Mouse (Mus musculus) retina, postnatal 1 day (tissue): ENCODE results near the gene Zfp865.
"Not testable (repeated sequence)": the region's sequence is repeated elsewhere in the genome, so short reads cannot be mapped to it uniquely, and the experiment has no call there.

ENCODE experiments used
- DNase-seq: peaks from one replicate; pipeline ENCODE4 v3.0.0-alpha.2; 2012

Zfp865 gene

GRCm38 (mm10) chr7:5016057-5016456 lies 4.1 kb upstream of the Zfp865 start:
- no peak for DNase-seq

GRCm38 (mm10) chr7:5016920-5017319 lies 3.3 kb upstream of the Zfp865 start:
- no peak for DNase-seq

GRCm38 (mm10) chr7:5017352-5017751 lies 2.8 kb upstream of the Zfp865 start:
- no peak for DNase-seq

- no peak for DNase-seq
These were observed 2.2 kb upstream of the Zfp865 start for GRCm38 (mm10) chr7:5017931-5018330.

- DNase-seq, result not testable (repeated sequence)
These were observed 600 bp upstream of the Zfp865 start for GRCm38 (mm10) chr7:5019576-5019975.

GRCm38 (mm10) chr7:5020685-5021084 lies 509 bp downstream of the Zfp865 start:
- no peak for DNase-seq

GRCm38 (mm10) chr7:5021197-5021596 lies 1.0 kb downstream of the Zfp865 start:
- no peak for DNase-seq

- no peak for DNase-seq
These were observed 9.4 kb downstream of the Zfp865 start for GRCm38 (mm10) chr7:5029543-5029942.

- DNase-seq, result no peak
These were observed 9.8 kb downstream of the Zfp865 start for GRCm38 (mm10) chr7:5029946-5030345.

GRCm38 (mm10) chr7:5030554-5031275 lies 10.5 kb downstream of the Zfp865 start:
- DNase-seq, result no peak

- no peak for DNase-seq
These were observed 11.3 kb downstream of the Zfp865 start for GRCm38 (mm10) chr7:5031496-5031895.

GRCm38 (mm10) chr7:5033818-5034217 lies 13.6 kb downstream of the Zfp865 start, which contains the start of gene 4632433K11Rik:
Gene 4632433K11Rik, plus strand, starts transcription at chr7:5034118.
- no peak for DNase-seq

- no peak for DNase-seq
These were observed 15.5 kb downstream of the Zfp865 start for GRCm38 (mm10) chr7:5035628-5036027.

GRCm38 (mm10) chr7:5036136-5036535 lies 16.0 kb downstream of the Zfp865 start:
- DNase-seq, result no peak

GRCm38 (mm10) chr7:5037026-5037425 lies 16.9 kb downstream of the Zfp865 start:
- no peak for DNase-seq

- no peak for DNase-seq
These were observed 17.3 kb downstream of the Zfp865 start for GRCm38 (mm10) chr7:5037467-5037866.

GRCm38 (mm10) chr7:5038109-5038732 lies 18.0 kb downstream of the Zfp865 start, which contains the start of gene Zfp784:
Gene Zfp784, minus strand, starts transcription at chr7:5038446.
- DNase-seq, result peak; percentile 95

- DNase-seq, result no peak
These were observed 18.8 kb downstream of the Zfp865 start for GRCm38 (mm10) chr7:5038940-5039339.

GRCm38 (mm10) chr7:5044981-5045380 lies 24.8 kb downstream of the Zfp865 start:
- no peak for DNase-seq

- DNase-seq, result no peak
These were observed 25.9 kb downstream of the Zfp865 start for GRCm38 (mm10) chr7:5046112-5046511.

- DNase-seq, result peak; percentile 73
These were observed 27.1 kb downstream of the Zfp865 start for GRCm38 (mm10) chr7:5047313-5047712.

- peak; percentile 91 for DNase-seq
These were observed 31.3 kb downstream of the Zfp865 start, which contains the start of gene Zfp580 for GRCm38 (mm10) chr7:5051193-5052192. Gene Zfp580, plus strand, starts transcription at chr7:5051538.

- DNase-seq, result no peak
These were observed 32.3 kb downstream of the Zfp865 start for GRCm38 (mm10) chr7:5052438-5052837.
